Mouse (Mus musculus): ENCODE measurements around the gene 4930432K21Rik. TPM values are rescaled to one million over a fixed set of nuclear protein-coding genes. Genes with fewer than 3 reads are reported as not detected.
A peak's percentile ranks its signal among the peaks of the same experiment; 100 is the strongest.

Gene 4930432K21Rik
- polyA plus RNA-seq (2015; fragmentation: Nextera tagmentation; extraction: Ambion mirVana), result 0.29 and 0.30 TPM in 2 replicates

GRCm38 (mm10) chr8:84147769-84148530, at the start of gene 4930432K21Rik, which contains the start of gene Cc2d1a:
TSS of gene 4930432K21Rik (plus strand) at chr8:84148025.
TSS of gene Cc2d1a (minus strand) at chr8:84147936.

GRCm38 (mm10) chr8:84104697-84105609, 42.9 kb upstream of the 4930432K21Rik start, which contains the start of gene Dcaf15:
TSS of gene Dcaf15 (minus strand) at chr8:84104768.

DNA sequence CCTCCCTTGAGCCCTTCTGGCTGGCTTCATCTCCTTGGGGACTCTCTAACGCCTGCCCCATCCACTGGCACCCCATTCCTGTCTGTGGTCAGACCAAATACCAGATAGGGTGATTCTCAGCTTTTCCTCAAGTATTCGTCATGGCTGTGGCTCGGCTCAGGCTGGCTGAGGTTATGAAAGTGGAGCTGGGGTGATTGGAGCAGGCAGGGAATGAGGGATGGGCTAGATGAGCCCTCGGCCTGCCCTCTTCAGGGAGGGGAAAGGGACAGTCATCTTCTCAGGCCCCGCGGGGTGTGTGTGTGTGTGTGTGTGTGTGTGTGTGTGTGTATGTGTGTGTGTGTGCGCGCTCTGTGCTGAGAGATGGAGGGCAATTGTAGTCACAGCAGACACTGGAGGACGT, 22.2 kb upstream of the 4930432K21Rik start, which contains the start of gene Podnl1:
TSS of gene Podnl1 (plus strand) at position 334 of the 400 bp plus-strand sequence.

GRCm38 (mm10) chr8:84185117-84185516, 37.3 kb downstream of the 4930432K21Rik start, which contains the start of gene Nanos3:
TSS of gene Nanos3 (minus strand) at chr8:84185217.

MicroRNAs encoded within 50 kb of the gene (microRNA counts, 519-probe panel; counts per million panel counts)
- microRNA mmu-miR-181c (3,692 counts per million, percentile 11 among the panel's probes with 10 or more counts), microRNA mmu-miR-23a (8,310 counts per million, percentile 79 among the panel's probes with 10 or more counts), microRNA mmu-miR-27a (8,443 counts per million, percentile 82 among the panel's probes with 10 or more counts)

Other genes with a start within 250 kb of the 4930432K21Rik start
- gene Adgrl1, start 247.9 kb upstream of the 4930432K21Rik start, polyA plus RNA-seq (2015; fragmentation: Nextera tagmentation; extraction: Ambion mirVana), result 4.6 and 7.3 TPM in 2 replicates
- 0.10 TPM in 1 of 2 replicates, not detected in the other for gene Gm10644, start 192.8 kb upstream of the 4930432K21Rik start, polyA plus RNA-seq (2015; fragmentation: Nextera tagmentation; extraction: Ambion mirVana)
- gene Asf1b, start 192.5 kb upstream of the 4930432K21Rik start, polyA plus RNA-seq (2015; fragmentation: Nextera tagmentation; extraction: Ambion mirVana), result 114 and 127 TPM in 2 replicates
- gene Prkaca, start 175.0 kb upstream of the 4930432K21Rik start, polyA plus RNA-seq (2015; fragmentation: Nextera tagmentation; extraction: Ambion mirVana), result 37.9 and 38.8 TPM in 2 replicates
- 11.6 and 14.0 TPM in 2 replicates for gene Samd1, start 150.4 kb upstream of the 4930432K21Rik start, polyA plus RNA-seq (2015; fragmentation: Nextera tagmentation; extraction: Ambion mirVana)
- gene 1700067K01Rik, start 146.5 kb upstream of the 4930432K21Rik start, polyA plus RNA-seq (2015; fragmentation: Nextera tagmentation; extraction: Ambion mirVana), result 0.61 and 1.0 TPM in 2 replicates
- gene 2210011C24Rik, start 135.9 kb upstream of the 4930432K21Rik start, polyA plus RNA-seq (2015; fragmentation: Nextera tagmentation; extraction: Ambion mirVana), result 0.26 and 0.28 TPM in 2 replicates
- gene Palm3, start 126.6 kb upstream of the 4930432K21Rik start, polyA plus RNA-seq (2015; fragmentation: Nextera tagmentation; extraction: Ambion mirVana), result 1.0 and 1.1 TPM in 2 replicates
- gene Il27ra, start 105.4 kb upstream of the 4930432K21Rik start, polyA plus RNA-seq (2015; fragmentation: Nextera tagmentation; extraction: Ambion mirVana), result 1.5 and 1.7 TPM in 2 replicates
- gene Rln3, start 103.0 kb upstream of the 4930432K21Rik start, polyA plus RNA-seq (2015; fragmentation: Nextera tagmentation; extraction: Ambion mirVana), result 0.22 TPM in 1 of 2 replicates, not detected in the other
- gene Gm10643, start 82.9 kb upstream of the 4930432K21Rik start, polyA plus RNA-seq (2015; fragmentation: Nextera tagmentation; extraction: Ambion mirVana), result 0.52 and 0.81 TPM in 2 replicates
- 3.6 and 3.9 TPM in 2 replicates for gene Rfx1, start 81.2 kb upstream of the 4930432K21Rik start, polyA plus RNA-seq (2015; fragmentation: Nextera tagmentation; extraction: Ambion mirVana)
- 6.1 and 7.5 TPM in 2 replicates for gene Dcaf15, start 43.3 kb upstream of the 4930432K21Rik start, polyA plus RNA-seq (2015; fragmentation: Nextera tagmentation; extraction: Ambion mirVana)
- gene Podnl1, start 22.0 kb upstream of the 4930432K21Rik start, polyA plus RNA-seq (2015; fragmentation: Nextera tagmentation; extraction: Ambion mirVana), result 0.19 and 0.32 TPM in 2 replicates
- gene Cc2d1a, start 89 bp upstream of the 4930432K21Rik start, polyA plus RNA-seq (2015; fragmentation: Nextera tagmentation; extraction: Ambion mirVana), result 5.9 and 7.0 TPM in 2 replicates
- 1.4 and 2.8 TPM in 2 replicates for gene Nanos3, start 37.2 kb downstream of the 4930432K21Rik start, polyA plus RNA-seq (2015; fragmentation: Nextera tagmentation; extraction: Ambion mirVana)
- 2.5 and 3.1 TPM in 2 replicates for gene Zswim4, start 89.0 kb downstream of the 4930432K21Rik start, polyA plus RNA-seq (2015; fragmentation: Nextera tagmentation; extraction: Ambion mirVana)
- gene D8Ertd738e, start 101.7 kb downstream of the 4930432K21Rik start, polyA plus RNA-seq (2015; fragmentation: Nextera tagmentation; extraction: Ambion mirVana), result 260 and 268 TPM in 2 replicates
- 63.5 and 65.6 TPM in 2 replicates for gene Mri1, start 109.3 kb downstream of the 4930432K21Rik start, polyA plus RNA-seq (2015; fragmentation: Nextera tagmentation; extraction: Ambion mirVana)
- 6.9 and 10.5 TPM in 2 replicates for gene Ccdc130, start 122.4 kb downstream of the 4930432K21Rik start, polyA plus RNA-seq (2015; fragmentation: Nextera tagmentation; extraction: Ambion mirVana)
- 0.66 and 1.6 TPM in 2 replicates for gene Cacna1a, start 240.4 kb downstream of the 4930432K21Rik start, polyA plus RNA-seq (2015; fragmentation: Nextera tagmentation; extraction: Ambion mirVana)